Mouse (Mus musculus): ENCODE results near the gene Mrnip. TPM values are rescaled to one million over a fixed set of nuclear protein-coding genes. Genes with fewer than 3 reads are reported as not detected.
A peak's percentile ranks its signal among the peaks of the same experiment; 100 is the strongest.

The Mrnip gene
- polyA plus RNA-seq, 1 experiment, result 0.79 TPM

DNA sequence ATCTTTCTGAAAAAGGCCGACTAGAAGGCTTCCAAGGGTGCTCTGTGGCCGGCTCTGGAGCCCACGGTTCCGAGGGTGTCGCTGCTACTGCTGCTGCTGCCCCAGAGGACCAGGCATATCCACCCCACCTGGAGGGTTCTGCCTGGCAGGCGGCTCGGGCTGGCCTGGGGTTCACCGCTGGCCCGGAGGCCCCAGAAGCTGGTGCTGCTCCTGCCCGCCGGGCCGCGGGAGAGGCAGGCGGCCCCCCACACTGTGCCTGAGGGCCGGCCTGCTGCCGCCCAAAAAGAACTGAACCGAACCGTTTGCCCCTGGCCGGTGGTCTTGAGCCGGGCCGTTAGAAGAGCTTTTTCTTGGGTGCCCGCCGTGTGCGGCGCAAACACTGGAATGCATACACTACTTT, 60.4 kb downstream of the Mrnip start:
- H3K36me3 ChIP-seq (ENCODE audit: control insufficient read depth), result peaks cover 64% of the 10 kb centered on the region
- TF ChIP-seq TAL1 (IDR thresholded peaks at IDR 0.05; ENCODE audit: low read length), result no peak
- TF ChIP-seq GATA1 (IDR thresholded peaks at IDR 0.05; ENCODE audit: low read length), result no peak

DNA sequence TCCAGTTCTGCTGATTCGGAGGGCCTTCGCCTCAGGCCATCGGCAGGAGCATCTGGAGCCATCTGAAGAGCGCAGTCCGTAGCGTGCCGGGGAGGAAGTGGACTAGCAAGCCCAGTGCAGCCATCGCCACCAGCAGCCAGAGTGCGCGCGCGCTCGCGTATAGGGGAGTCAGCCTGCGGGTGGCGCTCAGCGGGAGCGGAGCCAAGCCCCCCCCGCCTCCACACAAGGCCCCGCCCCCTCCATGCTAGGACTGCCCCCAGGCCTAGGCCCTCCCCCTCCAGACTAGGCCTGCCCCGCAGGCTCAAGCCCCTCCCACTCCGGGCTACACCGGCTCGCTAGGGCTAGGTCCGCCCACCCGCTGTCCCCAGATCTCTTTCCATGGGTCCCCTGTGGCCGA, 62.3 kb downstream of the Mrnip start:
- no peak for TF ChIP-seq GATA1 (IDR thresholded peaks at IDR 0.05; ENCODE audit: low read length)
- no peak for TF ChIP-seq TAL1 (IDR thresholded peaks at IDR 0.05; ENCODE audit: low read length)
- Histone ChIP-seq H3K36me3 (ENCODE audit: control insufficient read depth) (peaks cover 46% of the 10 kb centered on the region), H3K9me3 (ENCODE audit: control insufficient read depth, low read length) (no peaks in the 10 kb centered on the region; the same call in 1 of the 2 replicates), H3K4me3 (replicated peaks) (peak overlapping the region; percentile 75), H3K27me3 (ENCODE audit: control insufficient read depth) (peaks cover 9% of the 10 kb centered on the region), H3K4me1 (ENCODE audit: control insufficient read depth) (peaks cover 44% of the 10 kb centered on the region)

More for the DNA sequence above, 60.4 kb downstream of the Mrnip start:
- Histone ChIP-seq H3K27me3 (ENCODE audit: control insufficient read depth) (peaks cover 9% of the 10 kb centered on the region), H3K4me1 (ENCODE audit: control insufficient read depth) (peaks cover 57% of the 10 kb centered on the region), H3K4me3 (replicated peaks) (no peak overlapping the region), H3K9me3 (ENCODE audit: control insufficient read depth, low read length) (no peaks in the 10 kb centered on the region; the same call in 1 of the 2 replicates)

GRCm38 (mm10) chr11:50236937-50237835, 62.9 kb downstream of the Mrnip start:
- no peak for TF ChIP-seq GATA1 (IDR thresholded peaks at IDR 0.05; ENCODE audit: low read length)
- TF ChIP-seq TAL1 (IDR thresholded peaks at IDR 0.05; ENCODE audit: low read length), result no peak
- Histone ChIP-seq H3K27me3 (ENCODE audit: control insufficient read depth) (peaks cover 9% of the 10 kb centered on the region), H3K36me3 (ENCODE audit: control insufficient read depth) (peaks cover 40% of the 10 kb centered on the region), H3K4me1 (ENCODE audit: control insufficient read depth) (peaks cover 41% of the 10 kb centered on the region), H3K4me3 (replicated peaks) (peak overlapping the region; percentile 75), H3K9me3 (ENCODE audit: control insufficient read depth, low read length) (no peaks in the 10 kb centered on the region; the same call in 1 of the 2 replicates)

GRCm38 (mm10) chr11:50238324-50238723, 64.1 kb downstream of the Mrnip start, which contains the start of gene Ltc4s:
Gene Ltc4s, minus strand, starts transcription at chr11:50238616.
- Histone ChIP-seq H3K4me3 (replicated peaks) (peak within 1 kb of the TSS; percentile 75), H3K4me1 (ENCODE audit: control insufficient read depth) (peaks cover 41% of the 10 kb centered on the region)
- TF ChIP-seq TAL1 (IDR thresholded peaks at IDR 0.05; ENCODE audit: low read length), result no peak
- TF ChIP-seq GATA1 (IDR thresholded peaks at IDR 0.05; ENCODE audit: low read length), result no peak

GRCm38 (mm10) chr11:50238821-50239791, 64.9 kb downstream of the Mrnip start:
- TF ChIP-seq TAL1 (IDR thresholded peaks at IDR 0.05; ENCODE audit: low read length) (no peak), GATA1 (IDR thresholded peaks at IDR 0.05; ENCODE audit: low read length) (no peak)
- Histone ChIP-seq H3K4me3 (replicated peaks) (no peak overlapping the region), H3K36me3 (ENCODE audit: control insufficient read depth) (peaks cover 21% of the 10 kb centered on the region), H3K4me1 (ENCODE audit: control insufficient read depth) (peaks cover 41% of the 10 kb centered on the region), H3K27me3 (ENCODE audit: control insufficient read depth) (peaks cover 9% of the 10 kb centered on the region), H3K9me3 (ENCODE audit: control insufficient read depth, low read length) (no peaks in the 10 kb centered on the region)

More at GRCm38 (mm10) chr11:50238324-50238723, 64.1 kb downstream of the Mrnip start, which contains the start of gene Ltc4s:
- peaks cover 28% of the 10 kb centered on the region for H3K36me3 ChIP-seq (ENCODE audit: control insufficient read depth)
- H3K9me3 ChIP-seq (ENCODE audit: control insufficient read depth, low read length), result no peaks in the 10 kb centered on the region
- peaks cover 9% of the 10 kb centered on the region for H3K27me3 ChIP-seq (ENCODE audit: control insufficient read depth)

- H3K4me1 ChIP-seq (ENCODE audit: control insufficient read depth), result peaks cover 38% of the 10 kb centered on the region
Observed at GRCm38 (mm10) chr11:50240235-50240911, 66.1 kb downstream of the Mrnip start.

DNA sequence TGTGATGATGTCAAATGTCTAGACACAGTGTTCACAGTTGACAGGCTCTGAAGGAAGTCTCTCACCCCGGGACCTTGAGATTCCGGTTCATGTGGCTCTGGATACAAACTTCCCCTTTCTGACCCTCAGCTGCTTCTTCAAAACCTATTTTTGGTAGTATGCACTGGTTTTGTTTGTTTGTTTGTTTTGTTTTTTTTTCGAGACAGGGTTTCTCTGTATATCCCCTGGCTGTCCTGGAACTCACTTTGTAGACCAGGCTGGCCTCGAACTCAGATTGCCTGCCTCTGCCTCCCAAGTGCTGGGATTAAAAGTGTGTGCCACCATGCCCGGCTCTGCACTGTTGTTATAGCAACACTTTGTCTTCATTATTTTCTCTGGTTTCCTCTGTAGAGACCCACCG, 69.7 kb downstream of the Mrnip start:
- no peaks in the 10 kb centered on the region for H3K36me3 ChIP-seq (ENCODE audit: control insufficient read depth)
- H3K27me3 ChIP-seq (ENCODE audit: control insufficient read depth), result no peaks in the 10 kb centered on the region
- TF ChIP-seq GATA1 (IDR thresholded peaks at IDR 0.05; ENCODE audit: low read length), result no peak
- no peak for TF ChIP-seq TAL1 (IDR thresholded peaks at IDR 0.05; ENCODE audit: low read length)
- no peak overlapping the region for H3K4me3 ChIP-seq (replicated peaks)
- H3K9me3 ChIP-seq (ENCODE audit: control insufficient read depth, low read length), result no peaks in the 10 kb centered on the region
- peaks cover 3% of the 10 kb centered on the region for H3K4me1 ChIP-seq (ENCODE audit: control insufficient read depth)

More at GRCm38 (mm10) chr11:50240235-50240911, 66.1 kb downstream of the Mrnip start:
- Histone ChIP-seq H3K27me3 (ENCODE audit: control insufficient read depth) (peaks cover 9% of the 10 kb centered on the region), H3K9me3 (ENCODE audit: control insufficient read depth, low read length) (no peaks in the 10 kb centered on the region), H3K36me3 (ENCODE audit: control insufficient read depth) (peaks cover 8% of the 10 kb centered on the region), H3K4me3 (replicated peaks) (no peak overlapping the region)
- TF ChIP-seq GATA1 (IDR thresholded peaks at IDR 0.05; ENCODE audit: low read length), result no peak
- no peak for TF ChIP-seq TAL1 (IDR thresholded peaks at IDR 0.05; ENCODE audit: low read length)

DNA sequence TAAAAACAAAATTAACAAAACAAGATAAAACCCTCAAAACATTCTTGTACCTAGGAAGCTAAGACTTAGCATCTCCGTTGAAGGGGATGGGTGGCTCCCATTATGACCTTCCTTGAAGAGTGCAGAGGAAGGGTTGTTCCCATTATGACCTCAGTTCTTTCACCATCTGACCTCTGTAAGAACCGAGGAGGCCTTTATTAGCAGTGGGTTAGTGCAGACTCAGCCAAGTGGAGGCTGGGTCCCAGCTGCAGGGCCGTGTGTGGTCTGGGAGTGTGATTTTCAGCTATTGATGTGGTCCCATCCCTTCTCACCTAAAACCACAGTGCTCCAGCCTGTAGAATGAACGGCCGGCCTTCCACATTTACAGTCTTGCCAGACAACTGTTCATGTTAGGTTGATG, 71.0 kb downstream of the Mrnip start:
- H3K9me3 ChIP-seq (ENCODE audit: control insufficient read depth, low read length), result no peaks in the 10 kb centered on the region
- no peaks in the 10 kb centered on the region for H3K4me1 ChIP-seq (ENCODE audit: control insufficient read depth)
- no peaks in the 10 kb centered on the region for H3K27me3 ChIP-seq (ENCODE audit: control insufficient read depth)
- TF ChIP-seq GATA1 (IDR thresholded peaks at IDR 0.05; ENCODE audit: low read length), result no peak
- no peak for TF ChIP-seq TAL1 (IDR thresholded peaks at IDR 0.05; ENCODE audit: low read length)
- no peak overlapping the region for H3K4me3 ChIP-seq (replicated peaks)
- no peaks in the 10 kb centered on the region for H3K36me3 ChIP-seq (ENCODE audit: control insufficient read depth)
